Mouse (Mus musculus): ENCODE measurements around the gene Col7a1.

Col7a1 gene

DNA sequence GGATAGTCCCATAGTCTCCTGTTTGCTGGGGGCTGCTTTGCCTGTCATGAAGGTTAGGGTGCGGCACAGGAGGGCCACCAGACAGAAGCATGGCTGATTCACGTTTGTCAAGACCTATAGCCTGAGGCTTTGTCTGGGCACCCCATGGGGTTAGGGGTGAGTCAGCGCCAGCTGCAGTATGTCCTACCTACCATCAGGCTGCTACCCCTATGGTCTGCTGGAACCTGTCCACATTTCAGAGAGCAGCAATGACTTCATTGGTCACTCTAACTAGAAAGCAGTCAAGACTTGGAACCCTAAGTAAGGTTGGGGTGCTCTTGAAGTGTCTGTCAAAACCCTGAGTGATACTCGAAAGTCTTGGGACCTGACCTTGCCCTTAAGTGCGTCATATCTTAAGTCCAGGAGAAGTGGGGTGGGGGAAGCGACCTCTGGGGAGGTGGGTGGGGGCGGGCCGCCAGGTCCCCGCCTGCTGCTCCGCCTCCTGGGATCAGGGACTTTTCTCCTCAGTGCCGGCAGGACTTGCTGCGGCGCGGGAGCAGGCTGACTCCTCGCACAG lies at the start of gene Col7a1:
Col7a1 (plus strand) TSS at position 506 of the 556 bp plus-strand sequence.
- no peak for DNase-seq

DNA sequence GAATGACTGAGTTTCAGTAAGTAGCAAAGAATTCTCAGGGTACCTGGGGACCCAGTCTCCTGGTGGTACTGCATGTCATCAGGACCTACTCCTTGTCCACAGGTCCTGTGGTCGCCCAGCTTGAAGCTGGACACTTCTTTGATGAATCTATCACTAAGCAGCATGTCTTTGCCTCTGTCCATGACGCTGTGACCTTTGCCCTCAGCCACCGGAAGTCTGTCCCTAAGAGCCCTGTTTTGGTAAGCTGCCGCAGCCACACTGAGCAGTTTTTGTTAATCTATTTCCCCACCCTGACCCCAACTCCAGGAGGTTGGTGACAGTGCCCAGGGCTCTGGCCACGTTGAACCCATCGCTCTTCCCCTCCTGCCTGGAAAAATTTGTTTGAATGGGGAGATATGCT lies 41.1 kb upstream of the Col7a1 start:
- peak in 1 of 2 experiments; percentile 56 for DNase-seq

DNA sequence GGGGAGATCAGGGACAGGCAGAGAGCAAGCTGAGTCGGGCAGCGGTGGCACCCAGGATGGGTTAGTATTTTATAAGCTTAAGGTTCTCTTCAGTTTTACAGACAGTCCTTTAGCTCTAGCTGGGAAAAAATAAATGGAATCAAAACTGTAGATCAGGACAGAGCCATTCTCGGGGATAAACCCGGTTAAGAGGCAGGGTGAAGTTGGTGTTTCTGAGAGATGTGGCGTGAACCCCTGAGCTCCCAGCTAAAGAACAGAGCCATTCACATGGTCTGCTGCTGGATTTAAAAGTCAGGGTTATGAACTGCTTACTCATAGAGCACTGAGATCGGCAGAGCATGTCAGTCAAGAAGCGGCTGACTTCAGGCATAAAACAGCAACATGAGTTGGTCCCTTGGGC lies 40.2 kb upstream of the Col7a1 start:
- DNase-seq, result no peak

DNA sequence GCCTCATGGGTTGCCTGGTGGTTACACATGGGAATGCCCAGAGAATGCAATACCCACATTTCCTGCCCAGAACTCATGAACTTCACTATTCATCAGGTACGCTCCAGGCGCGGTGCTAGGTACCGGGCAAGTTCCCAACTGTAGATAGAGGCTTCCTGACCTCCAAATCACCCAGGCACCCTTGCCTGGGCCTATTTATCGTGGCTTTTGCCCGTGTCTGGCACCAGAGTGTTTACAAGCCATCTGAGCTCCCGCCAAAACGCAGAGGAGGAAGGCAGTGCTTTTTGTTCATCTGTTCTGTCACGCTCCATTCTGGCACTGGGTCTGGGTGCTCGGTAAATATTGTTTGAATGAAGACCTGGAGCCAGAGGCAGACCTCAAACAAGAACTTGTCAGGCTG lies 39.8 kb upstream of the Col7a1 start:
- DNase-seq, result no peak

DNA sequence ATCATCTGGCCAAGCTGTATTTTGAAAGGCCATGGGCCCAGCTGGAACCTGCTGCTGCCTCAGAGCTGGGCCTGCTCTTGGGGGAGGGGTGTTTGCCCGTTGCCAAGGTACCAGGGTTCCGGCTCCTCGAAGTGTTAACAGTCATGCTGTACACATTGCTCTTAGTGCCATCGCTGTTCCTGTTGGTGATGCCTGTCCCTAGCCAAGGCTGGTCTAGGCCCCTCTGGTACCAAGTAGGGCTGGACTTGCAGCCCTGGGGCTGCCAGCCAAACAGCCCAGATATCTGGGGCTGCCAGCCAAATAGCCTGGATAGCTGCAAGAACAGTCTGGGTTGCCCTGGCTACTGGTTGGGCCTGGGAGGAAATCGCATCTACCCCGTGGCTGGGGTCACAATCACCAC lies 38.9 kb upstream of the Col7a1 start, which contains the start of gene Tmem89:
Tmem89 (plus strand) TSS at position 129 of the 400 bp plus-strand sequence.
- no peak for DNase-seq

DNA sequence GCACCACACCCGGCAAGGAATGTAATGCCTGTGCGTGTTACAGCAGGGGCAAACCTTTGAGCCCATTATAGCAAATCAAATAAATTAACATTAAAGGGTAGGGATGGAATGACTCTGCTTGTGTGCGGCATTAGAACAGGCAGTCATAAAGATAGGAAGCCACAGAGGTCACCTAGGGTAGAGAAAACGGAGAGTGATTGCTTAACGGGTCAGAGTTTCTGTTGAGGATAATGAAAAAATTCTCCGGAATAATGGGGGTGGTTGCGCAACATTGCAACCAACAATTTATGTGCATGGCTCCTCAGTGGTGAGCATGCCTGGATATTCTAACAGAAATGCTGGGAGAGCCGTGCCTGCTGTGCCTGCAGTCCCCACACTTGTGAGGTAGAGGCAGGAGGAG lies 27.5 kb upstream of the Col7a1 start:
- DNase-seq, result peak in 1 of 2 experiments; percentile 58

GRCm38 (mm10) chr9:108928424-108928823 lies 25.0 kb upstream of the Col7a1 start:
- DNase-seq, result no peak

- no peak for DNase-seq
Observed at GRCm38 (mm10) chr9:108935991-108936390, 17.4 kb upstream of the Col7a1 start.

- DNase-seq, result peak; percentile 96 to 97
Observed at GRCm38 (mm10) chr9:108936418-108937364, 16.7 kb upstream of the Col7a1 start, which contains the start of gene Uqcrc1. Gene Uqcrc1, plus strand, starts transcription at chr9:108936633.

- DNase-seq, result no peak
Observed at GRCm38 (mm10) chr9:108945111-108945510, 8.3 kb upstream of the Col7a1 start.

DNA sequence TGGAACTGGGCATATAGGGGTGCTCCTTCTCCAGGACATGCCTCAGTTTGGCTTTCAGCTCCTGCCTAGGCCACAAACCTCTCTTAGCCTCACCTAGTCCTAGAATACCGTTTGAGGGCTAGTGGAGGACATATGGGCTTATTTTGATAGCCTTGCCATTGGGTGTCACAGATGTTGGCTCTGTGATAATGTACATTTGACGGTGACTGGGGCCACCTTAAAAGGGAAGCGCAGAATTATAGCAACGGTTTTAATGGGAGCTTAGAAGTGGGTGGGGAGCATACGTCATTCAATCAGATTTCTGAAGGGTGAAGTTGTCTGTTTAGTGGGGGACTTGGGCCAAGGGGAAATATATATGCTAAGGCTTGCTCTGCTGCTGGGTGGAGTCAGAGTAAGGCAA lies 7.8 kb upstream of the Col7a1 start:
- DNase-seq, result no peak

DNA sequence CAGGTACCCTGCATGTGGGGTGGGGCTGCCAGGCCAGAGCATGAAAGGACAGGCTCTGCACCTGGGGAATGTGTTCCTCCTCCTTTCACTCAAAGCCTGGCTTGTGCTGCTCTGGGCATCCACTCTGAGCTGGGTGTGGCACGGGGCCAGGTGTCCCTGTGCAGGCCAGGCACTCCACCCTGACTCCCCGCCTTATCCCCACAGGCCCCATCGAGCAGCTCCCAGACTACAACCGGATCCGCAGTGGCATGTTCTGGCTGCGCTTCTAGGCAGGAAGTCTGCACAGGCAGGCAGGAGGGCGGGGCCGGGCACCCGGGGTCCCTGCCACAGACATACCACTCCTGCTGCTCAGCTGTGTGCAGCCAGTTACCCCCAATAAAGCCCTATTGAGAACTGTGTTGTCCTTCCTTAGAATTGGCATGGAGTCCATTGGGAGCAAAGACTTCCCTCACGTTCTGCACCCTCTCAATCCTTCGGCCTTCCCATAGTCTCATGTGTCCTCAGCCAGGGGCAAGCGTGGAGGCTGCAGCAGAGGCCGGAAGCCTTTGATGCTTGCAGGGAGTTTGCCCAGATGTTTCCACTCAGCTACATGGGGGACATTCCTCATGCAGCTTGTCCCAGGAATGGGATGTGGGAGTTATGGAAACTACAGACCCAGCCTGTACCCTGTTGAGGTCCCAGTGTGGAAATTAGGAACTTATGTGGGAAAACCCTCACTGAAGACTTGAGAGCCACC lies 4.0 kb upstream of the Col7a1 start:
- peak; percentile 34 to 57 for DNase-seq

GRCm38 (mm10) chr9:108949967-108950728 lies 3.2 kb upstream of the Col7a1 start:
- no peak for DNase-seq

GRCm38 (mm10) chr9:108955241-108955640 lies 1.9 kb downstream of the Col7a1 start:
- DNase-seq, result peak in 1 of 2 experiments; percentile 11

DNA sequence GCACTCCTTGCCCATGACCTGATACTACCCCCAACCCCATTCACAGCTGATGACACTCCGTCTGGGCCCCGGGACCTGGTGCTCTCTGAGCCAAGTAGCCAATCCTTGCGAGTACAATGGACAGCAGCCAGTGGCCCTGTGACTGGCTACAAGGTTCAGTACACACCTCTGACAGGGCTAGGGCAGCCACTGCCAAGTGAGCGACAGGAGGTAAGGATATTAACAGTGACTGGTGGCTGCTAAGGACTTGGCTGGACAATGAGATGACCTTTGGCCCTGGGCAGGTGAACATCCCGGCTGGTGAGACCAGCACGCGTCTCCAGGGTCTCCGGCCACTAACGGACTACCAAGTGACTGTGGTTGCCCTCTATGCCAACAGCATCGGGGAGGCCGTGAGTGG lies 2.5 kb downstream of the Col7a1 start:
- peak; percentile 44 to 80 for DNase-seq

DNA sequence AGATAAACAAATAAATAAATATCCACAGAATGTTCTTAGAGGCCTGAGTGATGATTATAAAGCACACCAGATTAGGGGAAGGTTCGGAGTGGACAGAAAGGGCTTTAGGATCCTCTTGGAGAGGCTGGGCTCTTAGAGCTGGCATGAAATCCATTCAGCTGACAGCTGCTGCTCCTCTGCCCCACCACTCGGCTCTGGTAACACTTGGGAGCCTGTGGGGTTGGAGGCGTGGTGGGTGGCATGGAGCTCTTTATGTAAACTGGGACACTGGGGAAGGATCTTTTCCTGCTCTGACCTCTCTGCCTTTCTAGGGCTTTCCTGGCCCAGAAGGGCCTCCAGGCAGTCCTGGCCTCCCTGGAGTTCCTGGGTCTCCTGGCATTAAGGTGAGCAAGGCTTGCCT lies 10.2 kb downstream of the Col7a1 start:
- DNase-seq, result no peak

- DNase-seq, result no peak
Observed at GRCm38 (mm10) chr9:108964338-108964737, 11.0 kb downstream of the Col7a1 start.

DNA sequence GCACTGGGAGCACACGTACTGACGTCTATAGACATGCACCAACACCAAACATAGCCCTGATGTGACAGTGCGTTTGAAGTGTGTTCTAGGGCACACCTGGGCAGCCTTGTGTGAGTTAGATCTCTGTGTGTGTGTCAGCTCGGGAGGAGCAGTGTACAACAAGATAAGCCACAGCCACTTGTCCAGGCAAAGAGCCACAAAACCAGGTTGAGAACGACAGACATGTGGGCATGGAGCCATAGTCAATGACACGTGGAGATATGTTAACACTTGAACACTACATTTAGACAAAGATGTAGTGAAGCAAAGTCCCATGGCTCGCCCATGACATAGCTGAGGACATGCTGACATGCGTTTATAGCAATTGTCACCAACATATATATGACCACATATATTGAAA lies 17.2 kb downstream of the Col7a1 start:
- no peak for DNase-seq

DNA sequence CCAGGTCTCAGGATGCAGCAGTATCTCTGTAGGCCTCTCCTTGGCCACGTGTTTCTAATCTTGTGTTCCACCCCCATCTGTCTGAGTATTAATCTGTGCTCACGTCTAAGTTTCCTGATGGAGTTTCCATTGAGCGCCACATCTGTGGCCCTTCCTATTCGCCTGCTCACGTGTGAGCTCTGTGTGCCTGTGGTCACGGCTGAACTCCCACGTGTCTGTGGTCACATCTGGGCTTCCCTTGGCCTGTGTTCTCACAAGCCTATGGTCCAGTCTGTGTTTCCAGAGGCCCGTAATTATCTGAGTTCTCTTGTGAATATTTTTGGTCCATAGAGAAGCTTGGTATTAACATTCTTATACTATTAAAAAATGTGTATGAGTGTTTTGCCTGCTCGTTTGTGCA lies 23.1 kb downstream of the Col7a1 start:
- no peak for DNase-seq

- DNase-seq, result no peak
Observed at GRCm38 (mm10) chr9:108977966-108978365, 24.6 kb downstream of the Col7a1 start.

DNA sequence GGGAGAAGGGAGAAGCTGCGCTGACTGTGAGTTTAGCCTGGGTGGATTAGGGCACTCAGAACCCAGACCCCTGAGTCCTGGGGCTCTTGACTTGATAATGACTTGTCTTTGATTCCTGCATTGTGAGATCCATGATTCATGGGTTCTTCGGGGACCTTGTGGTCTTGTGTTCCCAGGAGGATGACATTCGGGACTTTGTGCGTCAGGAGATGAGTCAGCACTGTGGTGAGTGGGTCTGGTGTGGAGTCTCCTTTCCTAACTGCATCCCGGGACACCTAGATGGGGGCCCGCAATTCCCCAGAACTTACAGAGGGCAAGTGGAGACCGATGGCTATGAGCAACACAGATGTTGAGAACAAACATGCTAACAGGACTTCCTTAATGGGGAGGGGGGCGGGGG lies 29.1 kb downstream of the Col7a1 start:
- DNase-seq, result no peak

GRCm38 (mm10) chr9:108983209-108983608 lies 29.8 kb downstream of the Col7a1 start:
- no peak for DNase-seq

GRCm38 (mm10) chr9:108985710-108986109 lies 32.3 kb downstream of the Col7a1 start, which contains the start of gene Ucn2:
Gene Ucn2, plus strand, starts transcription at chr9:108986010.
- no peak for DNase-seq

All from kidney, postnatal 25 days (tissue).